Mouse (Mus musculus) forebrain, embryonic 11.5 days (tissue): ENCODE measurements at regions not wholly inside any gene's neighbourhood (a gene's known extent, or its start where the extent isn't known, plus 50 kb on each side); places are given as distances from the start of the nearest gene placed in this dataset.

ENCODE experiments used
- ATAC-seq: fragments of 200-750 bp; cut with Nextera tagmentation; replicated peaks from 2 replicates; pipeline ENCODE4 v1.8.0; 2017; ENCODE audit warnings: moderate TSS enrichment; ENCODE audit not compliant: low FRiP score
- DNase-seq: peaks from one replicate; pipeline ENCODE4 v3.0.0-alpha.2; 2017; ENCODE audit warnings: low spot score
- H3K27ac ChIP-seq: fragments of 300-500 bp; sonication (generic); 2 replicates; pipeline ENCODE4 v1.5.1; 2014; ENCODE audit warnings: low read depth, low read length
- H3K27me3 ChIP-seq: fragments of 300-500 bp; sonication (generic); 2 replicates; pipeline ENCODE4 v1.6.1; 2014; ENCODE audit warnings: mild to moderate bottlenecking, low read length, mixed read lengths; ENCODE audit not compliant: control insufficient read depth, insufficient read depth
- H3K36me3 ChIP-seq: fragments of 300-500 bp; sonication (generic); 2 replicates; pipeline ENCODE4 v1.6.1; 2014; ENCODE audit warnings: mild to moderate bottlenecking, low read length, moderate library complexity, mixed read lengths; ENCODE audit not compliant: control insufficient read depth, insufficient read depth
- H3K4me1 ChIP-seq: fragments of 300-500 bp; sonication (generic); replicated peaks from 2 replicates; pipeline ENCODE4 v1.6.1; 2014; ENCODE audit warnings: low read length, mixed read lengths; ENCODE audit not compliant: control insufficient read depth, insufficient read depth
- H3K4me2 ChIP-seq: fragments of 300-500 bp; sonication (generic); 2 replicates; pipeline ENCODE4 v1.6.1; 2014; ENCODE audit warnings: low read depth, mild to moderate bottlenecking, low read length, moderate library complexity, mixed read lengths; ENCODE audit not compliant: severe bottlenecking
- H3K4me3 ChIP-seq: fragments of 300-500 bp; sonication (generic); 2 replicates; pipeline ENCODE4 v1.5.1; 2014; ENCODE audit warnings: low read depth, low read length
- H3K9ac ChIP-seq: fragments of 300-500 bp; sonication (generic); 2 replicates; pipeline ENCODE4 v1.6.1; 2014; ENCODE audit warnings: low read length
- H3K9me3 ChIP-seq: fragments of 300-500 bp; sonication (generic); 2 replicates; pipeline ENCODE4 v1.6.1; 2016; ENCODE audit warnings: low read length, mixed read lengths; ENCODE audit not compliant: control insufficient read depth
- whole genome bisulfite sequencing: fragments of 180-500 bp; shearing (Covaris S2); extraction: QIAGEN DNeasy Blood & Tissue Kit; methylation state at CpG from one replicate; pipeline ENCODE4 v1.1.7; 2014; 5-methylcytosine and 5-hydroxymethylcytosine counted together

GRCm38 (mm10) chr5:47446305-47447028 is 536.5 kb upstream of the Slit2 start:
- 0 out of 2 replicates have a peak, but pooled peaks have one; percentile 36 for ATAC-seq
- no peak for DNase-seq
- no peak overlapping the region for H3K4me3 ChIP-seq
- H3K4me1 ChIP-seq = no peaks in the 10 kb centered on the region
- no peaks in the 10 kb centered on the region for H3K9me3 ChIP-seq
- H3K4me2 ChIP-seq = no peak overlapping the region
- WGBS = 70% methylated on average over 5 of the region's 5 CpGs
- no peak overlapping the region for H3K27ac ChIP-seq
- H3K36me3 ChIP-seq = no peaks in the 10 kb centered on the region
- H3K27me3 ChIP-seq = no peaks in the 10 kb centered on the region
- no peak overlapping the region for H3K9ac ChIP-seq

- no peaks in the 10 kb centered on the region for H3K9me3 ChIP-seq
- 93% methylated on average over 4 of the region's 4 CpGs for WGBS
These were observed 518.1 kb upstream of the Slit2 start for GRCm38 (mm10) chr5:47464848-47465247.

GRCm38 (mm10) chr5:47469394-47469793 is 513.5 kb upstream of the Slit2 start:
- Histone ChIP-seq H3K4me1 (no peaks in the 10 kb centered on the region), H3K4me2 (no peak overlapping the region), H3K9me3 (no peaks in the 10 kb centered on the region), H3K27ac (no peak overlapping the region), H3K36me3 (no peaks in the 10 kb centered on the region), H3K9ac (no peak overlapping the region), H3K4me3 (no peak overlapping the region), H3K27me3 (no peaks in the 10 kb centered on the region)
- ATAC-seq (no peak), DNase-seq (peak; percentile 44)
- WGBS = 78% methylated on average over 5 of the region's 5 CpGs

More at GRCm38 (mm10) chr5:47464848-47465247, 518.1 kb upstream of the Slit2 start:
- Histone ChIP-seq H3K27ac (no peak overlapping the region), H3K27me3 (no peaks in the 10 kb centered on the region), H3K4me3 (no peak overlapping the region), H3K9ac (no peak overlapping the region), H3K36me3 (no peaks in the 10 kb centered on the region), H3K4me1 (no peaks in the 10 kb centered on the region), H3K4me2 (no peak overlapping the region)
- no peak for DNase-seq
- no peak for ATAC-seq

GRCm38 (mm10) chr5:47472027-47472825 is 510.7 kb upstream of the Slit2 start:
- H3K4me1 ChIP-seq = no peaks in the 10 kb centered on the region
- H3K4me2 ChIP-seq = no peak overlapping the region
- DNase-seq = no peak
- ATAC-seq = no peak
- no peak overlapping the region for H3K27ac ChIP-seq
- no peak overlapping the region for H3K4me3 ChIP-seq
- no peaks in the 10 kb centered on the region for H3K27me3 ChIP-seq
- H3K9me3 ChIP-seq = no peaks in the 10 kb centered on the region
- no peak overlapping the region for H3K9ac ChIP-seq
- H3K36me3 ChIP-seq = no peaks in the 10 kb centered on the region
- 60% methylated on average over 7 of the region's 7 CpGs for WGBS

- H3K9ac ChIP-seq = no peak overlapping the region
- no peak overlapping the region for H3K27ac ChIP-seq
- no peak overlapping the region for H3K4me3 ChIP-seq
- no peaks in the 10 kb centered on the region for H3K4me1 ChIP-seq
- H3K9me3 ChIP-seq = no peaks in the 10 kb centered on the region
- ATAC-seq = no peak
- no peaks in the 10 kb centered on the region for H3K36me3 ChIP-seq
- DNase-seq = no peak
- no peaks in the 10 kb centered on the region for H3K27me3 ChIP-seq
- no peak overlapping the region for H3K4me2 ChIP-seq
These were observed 503.0 kb upstream of the Slit2 start for GRCm38 (mm10) chr5:47479908-47480307.

- WGBS = 20% methylated on average over 3 of the region's 3 CpGs
- no peak for ATAC-seq
These were observed 486.7 kb upstream of the Slit2 start for GRCm38 (mm10) chr5:47496218-47496617.

GRCm38 (mm10) chr5:47502764-47503416 is 480.0 kb upstream of the Slit2 start:
- Histone ChIP-seq H3K4me2 (no peak overlapping the region), H3K27me3 (no peaks in the 10 kb centered on the region), H3K4me3 (no peak overlapping the region), H3K36me3 (no peaks in the 10 kb centered on the region), H3K4me1 (no peaks in the 10 kb centered on the region), H3K27ac (no peak overlapping the region), H3K9me3 (no peaks in the 10 kb centered on the region), H3K9ac (no peak overlapping the region)
- no peak for DNase-seq
- WGBS = 83% methylated on average over 4 of the region's 4 CpGs
- ATAC-seq = no peak

More at GRCm38 (mm10) chr5:47496218-47496617, 486.7 kb upstream of the Slit2 start:
- no peak overlapping the region for H3K4me2 ChIP-seq
- no peaks in the 10 kb centered on the region for H3K36me3 ChIP-seq
- H3K27ac ChIP-seq = no peak overlapping the region
- H3K4me3 ChIP-seq = no peak overlapping the region
- H3K9ac ChIP-seq = no peak overlapping the region
- H3K4me1 ChIP-seq = no peaks in the 10 kb centered on the region
- H3K27me3 ChIP-seq = no peaks in the 10 kb centered on the region
- no peaks in the 10 kb centered on the region for H3K9me3 ChIP-seq
- DNase-seq = no peak

GRCm38 (mm10) chr5:47508689-47509301 is 474.1 kb upstream of the Slit2 start:
- no peak for DNase-seq
- Histone ChIP-seq H3K27me3 (no peaks in the 10 kb centered on the region), H3K4me1 (no peaks in the 10 kb centered on the region), H3K4me3 (no peak overlapping the region), H3K4me2 (no peak overlapping the region), H3K27ac (no peak overlapping the region), H3K9me3 (no peaks in the 10 kb centered on the region), H3K36me3 (no peaks in the 10 kb centered on the region), H3K9ac (no peak overlapping the region)
- no peak for ATAC-seq
- 90% methylated on average over 4 of the region's 4 CpGs for WGBS
